Mouse (Mus musculus) retina, postnatal 1 day (tissue): ENCODE data around the gene Ccdc189.

Experiments used
- DNase-seq: peaks from one replicate; pipeline ENCODE4 v3.0.0-alpha.2; 2012

Gene Ccdc189

GRCm38 (mm10) chr7:127591108-127591507, 2.7 kb upstream of the Ccdc189 start:
- DNase-seq: no peak

- no peak for DNase-seq
Observed at GRCm38 (mm10) chr7:127589637-127590036, 1.2 kb upstream of the Ccdc189 start.

DNA sequence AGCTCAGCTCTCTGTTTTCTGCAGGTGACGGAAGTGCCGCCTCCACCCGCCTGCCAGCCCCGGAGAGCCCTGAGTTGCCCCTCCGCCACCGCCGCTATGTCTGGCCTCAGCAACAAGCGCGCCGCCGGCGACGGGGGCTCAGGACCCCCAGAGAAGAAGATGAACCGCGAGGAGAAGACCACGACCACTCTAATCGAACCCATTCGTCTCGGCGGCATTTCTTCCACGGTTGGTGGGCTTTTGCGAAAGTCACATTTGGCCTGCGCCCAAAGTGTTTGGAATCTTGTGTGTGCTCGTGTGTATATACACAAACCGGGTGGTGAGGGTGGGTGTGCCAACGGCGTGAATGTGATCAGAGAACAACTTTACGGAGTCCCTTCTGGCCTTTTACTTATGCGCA, 506 bp upstream of the Ccdc189 start:
- no peak for DNase-seq

DNA sequence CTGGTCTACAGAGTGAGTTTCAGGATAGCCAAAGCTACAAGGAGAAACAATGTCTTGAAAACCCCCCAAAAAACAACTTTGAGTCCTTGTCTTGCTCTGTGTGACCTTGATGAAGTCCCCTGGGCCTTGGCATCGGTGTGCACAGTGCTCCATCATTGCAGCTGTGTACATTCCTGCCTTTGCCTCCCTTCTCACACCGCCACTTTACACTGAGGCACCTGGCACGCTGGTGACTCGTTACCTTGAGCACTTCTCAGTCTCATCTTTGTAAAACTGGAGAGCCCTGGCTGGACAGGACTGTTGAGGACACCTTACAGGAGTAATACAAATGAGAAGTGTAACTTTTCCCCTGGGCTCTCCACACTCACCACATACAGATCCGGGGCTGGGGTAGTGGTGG, 1.2 kb downstream of the Ccdc189 start:
- no peak for DNase-seq

- no peak for DNase-seq
Observed at GRCm38 (mm10) chr7:127586149-127586548, 2.2 kb downstream of the Ccdc189 start.

DNA sequence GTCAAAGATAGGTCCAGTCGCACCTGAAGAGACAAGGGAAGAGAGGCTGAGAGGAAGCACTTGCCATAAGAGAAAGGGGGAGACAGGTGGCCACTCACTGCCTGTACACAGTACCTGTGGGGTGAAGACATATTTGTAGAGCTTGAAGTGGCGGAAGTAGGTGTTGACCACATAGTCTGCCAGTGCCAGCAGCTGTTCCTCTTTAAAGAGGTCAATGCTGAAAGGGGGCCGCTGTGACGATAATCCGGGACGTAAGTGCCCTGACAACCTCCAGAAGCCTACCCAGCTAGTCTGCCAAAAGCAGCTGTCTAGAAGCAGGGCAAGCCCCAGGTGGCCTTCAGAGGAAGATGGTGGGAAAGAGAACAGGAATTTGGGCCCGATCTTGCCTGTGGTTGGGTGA, 3.4 kb downstream of the Ccdc189 start:
- DNase-seq: no peak

DNA sequence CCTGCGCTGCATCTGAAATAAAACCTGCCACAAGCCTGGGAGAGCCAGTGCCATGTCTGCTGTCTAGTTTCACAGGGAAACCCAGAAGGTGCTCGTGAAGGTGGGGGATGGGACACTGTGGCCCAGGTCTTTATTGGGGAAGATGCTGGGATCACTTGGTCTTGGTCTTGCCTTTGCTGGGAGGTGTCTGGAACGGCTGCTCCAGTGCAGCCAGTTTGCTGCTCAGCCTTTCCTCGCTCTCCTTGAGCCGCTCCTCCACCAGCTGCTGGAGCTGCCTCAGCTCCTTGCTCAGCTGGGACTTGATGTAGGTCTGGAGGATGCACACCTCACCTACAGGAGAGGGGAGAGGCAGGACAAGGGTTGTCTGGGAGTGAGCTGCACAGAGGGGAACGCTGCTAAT, 5.1 kb downstream of the Ccdc189 start:
- no peak for DNase-seq

DNA sequence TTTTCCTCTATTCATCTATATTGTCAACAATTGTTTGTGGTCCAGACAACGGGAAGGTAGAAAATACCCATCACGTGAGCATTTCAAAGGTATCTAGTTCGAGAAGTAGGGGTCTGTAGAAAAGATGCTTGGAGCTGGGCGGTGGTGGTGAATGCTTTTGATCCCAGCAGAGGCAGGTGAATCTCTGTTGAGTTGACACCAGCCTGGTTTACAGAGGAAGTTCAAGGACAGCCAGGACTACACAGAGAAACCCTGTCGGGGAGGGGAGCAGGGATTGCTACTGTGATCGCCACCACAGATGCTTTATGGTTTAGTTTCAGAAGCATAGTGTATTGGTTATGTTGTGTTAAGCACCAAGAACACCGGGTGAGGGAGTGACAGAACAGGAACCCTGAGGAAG, 14.3 kb downstream of the Ccdc189 start:
- no peak for DNase-seq

DNA sequence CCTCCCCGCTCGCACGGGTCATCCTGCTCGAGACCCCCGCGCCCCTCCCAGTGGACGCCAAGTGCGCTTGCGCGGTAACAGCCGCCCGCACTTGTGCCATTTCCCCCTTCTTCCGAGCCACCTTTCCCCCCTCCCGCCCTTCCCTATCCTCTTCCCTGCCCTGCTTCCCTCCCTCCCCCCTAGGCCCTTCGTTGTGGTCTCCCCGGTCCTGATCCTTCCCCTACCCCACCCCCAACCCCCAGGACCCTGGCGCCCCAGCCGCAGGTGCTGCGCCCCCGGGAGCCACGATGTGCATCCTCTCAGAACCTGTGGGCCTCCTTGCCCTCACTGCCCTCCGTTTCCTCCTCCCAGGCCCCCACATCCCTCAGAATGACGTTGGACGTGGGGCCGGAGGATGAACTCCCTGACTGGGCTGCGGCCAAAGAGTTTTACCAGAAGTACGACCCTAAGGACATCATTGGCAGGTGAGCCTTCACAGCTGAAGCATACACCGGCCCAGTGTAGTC, 14.8 kb downstream of the Ccdc189 start:
- DNase-seq: no peak

DNA sequence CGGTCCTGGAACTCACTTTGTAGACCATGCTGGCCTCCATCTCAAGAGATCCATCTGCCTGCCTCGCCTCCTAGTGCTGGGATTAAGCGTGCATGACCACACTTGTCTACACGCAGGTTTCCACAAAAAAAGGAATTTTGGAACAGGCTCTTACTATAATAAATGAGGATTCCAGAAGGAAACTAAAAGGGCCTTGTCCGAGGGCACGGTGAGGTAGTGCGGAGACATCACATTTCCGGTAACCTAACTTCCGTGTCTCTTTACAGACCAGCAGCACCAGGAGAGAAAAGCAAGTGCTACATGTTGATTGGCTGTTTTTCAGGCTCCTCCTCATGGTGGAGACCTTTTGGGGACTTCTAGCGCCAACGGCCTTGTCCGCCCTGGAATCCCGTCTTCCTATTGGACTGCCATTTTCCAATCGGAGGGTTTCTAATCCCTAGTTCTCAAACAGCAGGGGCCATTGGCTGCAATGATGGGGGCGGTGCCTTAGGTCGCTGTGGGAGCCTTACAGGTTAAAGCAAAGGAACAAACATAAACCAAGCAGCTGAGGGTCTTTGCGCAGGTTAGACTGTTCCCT, 15.4 kb downstream of the Ccdc189 start, which contains the start of gene Phkg2:
Gene Phkg2, plus strand, starts transcription at position 446 of the 577 bp plus-strand sequence.
- peak; percentile 99 for DNase-seq

DNA sequence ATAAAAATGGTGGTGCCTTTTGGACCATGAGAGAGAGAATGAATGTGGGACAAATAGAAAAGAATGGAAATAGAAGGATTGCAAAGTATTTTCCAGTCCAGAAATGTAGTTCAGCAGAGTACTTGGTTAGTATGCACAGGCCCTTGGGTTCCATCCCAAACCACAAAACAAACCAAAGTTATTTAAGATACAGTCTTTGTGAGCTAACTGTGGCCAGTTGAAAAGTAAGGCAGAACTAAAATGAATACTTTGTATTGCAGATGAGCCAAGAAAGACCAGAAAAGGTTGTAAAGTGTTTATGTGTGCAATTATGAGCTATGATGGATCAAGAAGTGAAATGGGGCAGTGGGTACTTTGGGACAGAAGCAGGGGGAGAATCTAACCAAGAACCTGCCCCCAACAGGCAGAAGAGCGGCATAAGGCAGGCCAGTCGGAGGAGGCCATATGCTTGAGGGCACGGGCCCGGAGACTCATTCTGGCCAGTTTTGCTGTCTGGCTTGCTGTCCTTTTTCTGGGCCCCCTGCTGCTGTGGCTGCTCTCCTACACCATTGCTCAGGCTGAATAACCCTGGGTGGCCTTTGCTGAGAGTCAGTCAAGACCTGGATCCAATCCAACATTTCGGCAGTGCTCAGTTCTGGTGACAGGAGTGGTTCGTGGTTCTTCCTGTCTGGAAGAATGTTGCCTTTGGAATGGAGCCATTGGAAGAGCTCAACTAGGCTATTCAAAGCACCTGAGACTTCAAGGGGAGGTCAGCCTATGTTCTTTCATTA, 23.8 kb downstream of the Ccdc189 start:
- no peak for DNase-seq

DNA sequence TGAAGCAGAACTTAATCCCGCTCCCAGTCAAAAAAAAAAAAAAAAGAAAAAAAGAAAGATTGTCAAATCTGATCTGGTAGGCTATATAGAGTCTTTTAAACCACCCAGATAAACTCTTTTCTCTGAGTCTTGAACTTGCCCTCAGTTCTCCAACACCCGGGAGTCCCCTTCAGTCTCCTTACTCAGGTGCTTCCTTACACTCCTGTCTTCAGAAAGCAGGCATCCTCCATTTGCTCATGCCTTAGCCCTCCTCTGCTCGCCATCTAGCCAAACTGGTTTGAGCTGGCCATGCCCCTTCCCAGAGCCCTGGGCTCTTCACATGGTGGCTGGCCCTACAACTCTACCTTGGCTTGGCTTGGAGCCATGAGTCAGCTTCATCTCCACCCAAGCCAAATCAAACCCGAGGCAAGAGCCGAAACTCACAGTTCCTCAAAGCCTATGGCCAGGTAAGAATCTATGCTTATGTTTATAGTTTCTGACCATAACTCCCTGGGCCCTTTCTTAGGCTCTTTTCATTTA, 27.0 kb downstream of the Ccdc189 start, which contains the start of gene Tmem265:
Gene Tmem265, plus strand, starts transcription at position 51 of the 519 bp plus-strand sequence.
- no peak for DNase-seq

DNA sequence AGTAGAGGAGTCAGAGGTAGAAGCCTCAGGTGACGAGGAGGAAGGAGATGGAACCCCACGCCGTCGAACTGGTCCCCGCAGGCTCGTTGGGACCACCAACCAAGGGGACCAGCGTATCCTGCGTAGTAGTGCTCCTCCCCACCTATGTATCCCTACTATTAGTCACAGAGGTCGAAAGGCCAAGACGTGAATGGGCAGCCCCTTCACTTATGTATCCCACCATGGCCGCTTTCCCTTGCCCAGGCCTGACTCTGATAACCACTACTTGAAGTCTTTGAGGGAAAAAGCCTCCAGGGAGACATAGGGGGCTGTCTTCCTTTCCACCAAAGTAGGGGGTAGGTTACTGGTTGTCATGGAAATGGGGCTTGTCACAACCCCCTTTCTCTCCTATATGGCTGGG, 27.8 kb downstream of the Ccdc189 start:
- no peak for DNase-seq

DNA sequence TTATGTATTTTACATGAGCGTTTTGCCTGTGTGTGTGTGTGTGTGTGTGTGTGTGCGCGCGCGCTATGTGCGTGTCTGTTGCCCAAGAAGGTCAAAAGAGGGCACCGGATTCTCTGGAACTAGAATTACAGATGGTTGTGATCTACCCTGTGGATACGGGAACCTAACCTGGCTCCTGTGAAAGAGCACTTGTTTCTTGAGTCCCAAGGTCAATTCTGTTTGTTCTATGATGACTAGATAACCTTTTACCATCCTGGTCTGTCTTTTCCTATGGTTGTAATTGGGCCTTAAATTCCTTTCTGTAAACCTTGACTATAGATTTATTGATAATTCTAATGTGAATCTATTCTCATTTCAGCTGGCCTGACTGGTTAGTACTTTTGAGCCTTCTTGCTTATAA, 36.8 kb downstream of the Ccdc189 start:
- no peak for DNase-seq

- no peak for DNase-seq
Observed at GRCm38 (mm10) chr7:127549116-127549835, 39.1 kb downstream of the Ccdc189 start.

- no peak for DNase-seq
Observed at GRCm38 (mm10) chr7:127541671-127542070, 46.7 kb downstream of the Ccdc189 start.
